Mouse (Mus musculus): Measurements from ENCODE around the gene Rchy1.
A peak's percentile ranks its signal among the peaks of the same experiment; 100 is the strongest.

The Rchy1 gene

DNA sequence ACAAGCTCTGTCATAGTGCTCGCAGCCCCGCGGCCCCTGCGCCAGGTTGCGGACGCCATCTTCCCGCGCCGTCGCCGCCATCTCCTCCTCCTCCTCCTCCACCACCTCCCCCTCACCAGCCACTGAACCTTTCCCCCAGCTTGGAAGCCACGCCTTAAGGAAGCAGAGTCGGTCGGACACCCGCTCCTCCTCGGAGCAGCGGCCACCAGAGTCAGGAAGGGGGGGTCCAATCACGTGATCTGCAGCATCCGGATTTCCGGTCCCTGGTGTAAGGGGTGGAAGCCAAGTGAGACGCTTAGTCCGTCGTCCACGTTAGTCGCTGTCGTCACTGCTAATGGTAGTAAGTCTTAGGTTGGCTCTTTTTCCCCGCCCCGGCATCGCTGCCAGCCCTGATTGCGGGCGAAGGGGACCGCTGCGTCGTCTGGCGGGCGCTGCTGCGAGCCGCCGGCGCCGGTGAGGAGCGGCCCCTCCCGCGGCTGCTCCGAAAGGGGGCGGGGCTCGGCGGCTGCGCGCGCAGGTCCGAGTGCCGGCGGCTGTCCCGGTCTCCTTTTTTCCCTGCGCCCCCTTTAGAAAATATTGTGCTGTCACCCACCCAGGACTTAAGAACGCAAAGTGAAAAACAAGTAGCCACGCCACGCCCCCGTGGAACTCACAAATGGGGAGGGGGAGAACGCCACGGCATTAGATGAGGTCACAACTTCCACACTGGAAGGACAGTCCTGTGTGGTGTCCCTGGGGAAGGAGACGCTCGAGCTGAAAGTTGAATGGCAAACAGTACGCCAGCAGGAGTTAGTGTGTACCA lies at the start of gene Rchy1:
Rchy1 (minus strand) TSS at position 430 of the 802 bp plus-strand sequence.
- peak; percentile 97 for DNase-seq (ENCODE audit: inconsistent ontology term)

DNA sequence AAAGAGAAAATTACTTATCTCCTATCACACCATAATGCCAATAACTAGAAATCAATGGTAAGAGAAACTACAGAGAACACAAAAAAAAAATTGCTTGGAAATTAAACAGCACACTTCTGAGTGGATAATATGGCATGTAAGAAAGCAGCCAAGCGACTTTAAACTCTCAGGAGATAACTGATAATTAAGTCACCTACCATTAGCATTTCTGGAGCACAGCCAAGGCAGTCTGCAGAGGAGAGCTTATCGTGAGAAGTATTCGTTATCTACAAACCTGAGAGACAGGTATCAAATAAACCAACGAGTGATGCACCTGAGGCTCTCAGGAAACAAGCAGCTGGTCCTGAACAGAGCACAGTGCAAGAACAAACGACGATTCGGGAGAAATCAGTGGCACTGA lies 48.9 kb upstream of the Rchy1 start:
- no peak for DNase-seq (ENCODE audit: inconsistent ontology term)

DNA sequence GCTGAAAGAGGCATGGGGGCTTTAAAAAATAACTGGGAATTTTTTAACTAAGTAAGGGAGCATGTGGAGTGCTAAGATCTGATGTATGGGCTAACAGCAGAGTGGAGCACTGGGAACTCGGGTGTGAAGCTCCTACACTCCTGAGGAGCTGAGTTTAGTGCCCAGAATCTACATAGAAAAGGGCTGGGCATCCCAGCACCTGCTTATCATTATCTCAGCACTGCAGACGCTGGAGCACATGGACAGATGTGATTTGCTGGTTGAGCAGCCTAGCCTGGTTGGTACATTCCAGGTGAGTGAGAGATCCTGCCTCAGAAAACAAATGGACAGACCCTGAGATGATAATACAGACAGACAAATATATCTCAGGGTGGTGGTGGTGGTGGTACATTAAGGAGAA lies 47.0 kb upstream of the Rchy1 start:
- no peak for DNase-seq (ENCODE audit: inconsistent ontology term)

DNA sequence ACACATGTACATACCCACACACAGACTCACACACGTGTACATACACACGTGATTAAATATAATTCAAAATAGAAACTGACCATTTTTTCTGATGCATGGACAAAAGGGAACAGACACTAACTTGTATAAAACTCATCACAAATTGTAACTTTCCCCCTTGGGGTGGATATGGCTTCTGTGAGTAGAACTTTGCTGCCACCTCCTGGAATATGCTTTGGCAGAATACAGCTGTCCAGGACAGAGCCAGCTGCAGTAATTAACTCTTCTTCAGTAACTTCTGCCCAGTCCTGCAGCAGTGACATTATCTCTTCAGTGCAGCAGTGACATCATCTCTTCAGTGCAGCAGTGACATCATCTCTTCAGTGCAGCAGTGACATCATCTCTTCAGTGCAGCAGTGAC lies 40.1 kb upstream of the Rchy1 start:
- DNase-seq (ENCODE audit: inconsistent ontology term): no peak

DNA sequence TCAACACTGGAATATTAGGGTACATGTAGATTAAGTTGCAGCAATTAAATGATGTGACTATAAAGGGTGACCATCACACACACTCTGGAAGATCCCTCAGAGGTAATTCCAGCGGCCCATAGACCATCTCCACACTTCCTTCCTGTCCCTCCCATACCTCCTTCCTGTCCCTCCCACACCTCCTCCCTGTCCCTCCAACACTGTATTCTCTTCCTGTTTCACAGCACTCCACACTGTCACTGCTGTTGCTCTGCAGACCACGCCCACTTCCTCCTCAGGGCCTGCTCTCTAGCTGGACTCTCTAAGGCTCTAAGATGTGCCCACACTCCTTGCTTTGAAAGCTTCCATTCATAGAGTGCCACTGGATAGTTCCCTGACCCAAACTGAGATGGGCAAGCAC lies 37.9 kb upstream of the Rchy1 start:
- DNase-seq (ENCODE audit: inconsistent ontology term): no peak

DNA sequence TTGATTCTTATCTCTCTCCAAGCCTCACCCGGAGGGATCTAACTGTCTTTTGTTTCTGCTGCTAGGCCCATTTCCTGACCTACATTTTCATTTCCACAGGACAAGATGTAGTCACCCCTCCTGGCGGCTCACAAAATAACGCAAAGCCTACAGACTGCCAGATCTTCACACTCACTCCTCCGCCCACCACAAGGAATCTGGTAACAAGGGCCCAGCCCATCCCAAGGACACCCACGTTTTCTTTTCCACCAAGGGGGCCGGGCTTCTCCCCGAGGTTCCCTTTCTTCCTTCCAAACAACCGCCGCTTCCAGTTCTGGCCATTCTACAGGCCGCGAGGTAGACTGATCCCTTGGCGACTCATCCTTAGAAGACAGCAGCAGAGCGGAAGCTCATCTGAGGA lies 31.7 kb upstream of the Rchy1 start:
- peak; percentile 68 for DNase-seq (ENCODE audit: inconsistent ontology term)

DNA sequence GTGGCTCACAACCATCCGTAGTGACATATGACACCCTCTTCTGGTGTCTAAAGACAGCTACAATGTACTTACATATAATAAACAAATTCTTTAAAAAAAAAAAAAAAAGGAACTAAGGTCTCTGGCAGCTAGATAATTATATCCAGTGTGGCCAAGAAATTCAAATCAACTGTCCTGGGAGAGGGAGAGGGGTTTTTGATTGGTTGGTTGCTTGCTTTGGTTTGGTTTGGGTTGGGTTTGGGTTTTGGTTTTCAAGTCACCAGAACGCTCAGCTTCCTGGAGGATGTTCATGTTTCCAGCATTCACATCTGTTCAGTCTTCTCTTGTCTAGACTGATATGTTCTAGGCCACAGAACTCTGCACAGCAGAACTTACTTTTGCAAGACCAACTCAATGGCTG lies 30.2 kb upstream of the Rchy1 start:
- DNase-seq (ENCODE audit: inconsistent ontology term): no peak

DNA sequence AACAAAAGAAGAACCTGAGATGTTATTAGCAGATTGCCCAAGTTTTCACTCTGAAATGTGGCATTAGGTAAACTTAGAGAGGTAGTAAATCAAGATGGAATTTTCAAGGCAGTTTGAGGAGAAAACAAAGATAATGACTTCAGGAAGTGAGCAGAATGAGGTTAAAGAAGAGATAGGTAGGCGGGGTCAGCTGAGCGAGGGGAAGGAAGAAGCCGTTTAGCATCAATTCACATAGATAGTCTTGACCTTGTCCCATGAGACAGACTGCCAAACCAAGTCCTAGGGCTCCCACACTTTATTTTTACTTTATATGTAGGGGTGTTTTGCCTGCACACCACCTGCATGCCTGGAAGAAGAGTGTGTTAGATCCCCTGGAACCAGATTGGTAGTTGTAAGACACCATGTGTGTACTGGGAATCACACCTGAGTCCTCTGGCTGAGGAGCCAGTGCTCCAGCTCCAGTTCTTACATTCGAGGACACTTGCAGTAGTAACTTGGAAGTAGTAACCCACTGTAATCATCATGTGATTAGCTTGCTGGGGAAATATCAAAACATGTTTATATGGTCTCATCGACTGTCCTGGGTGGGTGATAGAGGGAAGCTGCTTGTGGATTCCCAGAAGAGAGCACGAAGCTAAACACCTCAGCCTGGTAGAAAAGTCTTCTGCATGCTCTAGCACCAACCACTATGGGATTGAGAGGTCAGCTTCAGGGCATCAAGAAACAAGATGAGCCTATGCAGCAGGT lies 28.5 kb upstream of the Rchy1 start:
- no peak for DNase-seq (ENCODE audit: inconsistent ontology term)

DNA sequence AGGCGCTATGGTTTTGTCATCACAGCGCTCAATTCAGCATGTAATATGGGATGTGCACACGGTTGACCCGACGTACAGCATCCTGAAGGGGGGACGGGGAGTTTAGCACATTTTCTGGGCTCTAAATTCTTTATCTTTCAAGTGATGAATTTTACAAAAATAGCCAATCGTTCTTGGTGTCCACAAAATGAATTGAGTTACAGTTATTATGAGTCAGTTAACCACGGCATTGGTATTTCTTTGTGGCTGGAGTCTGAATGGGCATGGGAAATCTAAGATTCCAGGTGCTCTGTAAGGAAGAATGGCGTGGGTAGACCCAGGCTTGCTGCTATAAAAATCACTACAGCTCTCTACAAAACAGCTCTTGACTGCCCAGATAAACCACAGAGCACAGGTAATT lies 26.4 kb upstream of the Rchy1 start:
- DNase-seq (ENCODE audit: inconsistent ontology term): peak; percentile 84

DNA sequence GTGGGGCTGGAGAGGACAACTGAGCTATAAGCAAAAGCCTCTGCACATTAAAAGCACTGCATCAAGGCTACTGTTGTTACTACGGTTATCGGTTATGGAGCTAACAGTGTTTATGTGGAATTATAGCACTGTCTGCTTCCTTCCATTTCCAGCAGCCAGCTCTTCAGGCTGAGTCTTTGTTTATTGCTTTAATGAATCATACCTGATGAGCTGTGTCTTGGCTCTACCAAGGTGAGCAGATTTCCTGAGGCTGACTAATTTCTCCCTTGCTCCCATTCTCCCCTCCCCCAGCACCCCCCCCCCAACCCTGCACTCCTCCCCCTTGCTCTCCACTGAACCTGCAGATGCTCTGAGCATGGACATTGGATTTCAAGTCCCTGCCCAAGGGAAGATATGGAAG lies 24.9 kb upstream of the Rchy1 start:
- DNase-seq (ENCODE audit: inconsistent ontology term): no peak

DNA sequence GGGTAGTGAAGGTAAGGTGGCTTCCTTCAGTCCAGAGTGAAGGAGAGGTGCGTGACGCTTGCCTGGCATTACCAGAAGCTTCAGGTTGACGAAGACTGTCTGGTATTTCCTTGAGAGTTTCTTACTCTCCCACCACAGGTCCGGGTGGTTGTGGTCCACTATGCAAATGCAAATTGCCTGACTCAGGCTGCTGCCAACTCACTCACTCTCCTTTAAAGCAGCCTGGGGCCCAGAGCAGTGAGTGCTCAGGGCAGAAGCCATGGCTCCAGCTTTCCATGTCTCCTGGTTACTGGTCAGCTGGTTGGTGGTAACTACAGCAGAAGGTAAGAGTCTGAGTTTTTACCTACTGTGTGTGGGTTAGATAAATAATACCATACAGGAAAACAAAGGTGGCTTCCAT lies 24.4 kb upstream of the Rchy1 start, which contains the start of gene Odaph:
Odaph (plus strand) TSS at position 240 of the 400 bp plus-strand sequence.
- DNase-seq (ENCODE audit: inconsistent ontology term): no peak

DNA sequence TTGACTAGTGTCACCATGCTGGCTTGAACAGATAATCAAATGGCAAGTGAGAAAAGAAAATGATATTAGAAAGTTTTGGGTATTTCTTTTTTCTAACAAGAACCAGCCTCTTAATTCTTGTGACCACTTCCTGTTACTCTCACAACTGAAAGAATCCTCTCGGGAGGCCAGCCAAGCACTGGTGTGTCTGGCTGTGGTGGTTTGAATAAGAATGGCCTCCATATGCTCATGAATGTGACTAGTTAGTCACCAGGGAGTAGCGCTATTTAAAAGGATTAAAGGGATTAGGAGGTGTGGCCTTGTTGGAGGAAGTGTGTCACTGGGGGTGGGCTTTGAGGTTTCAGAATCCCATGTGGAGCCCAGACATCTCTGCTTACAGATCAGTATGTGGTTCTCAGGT lies 22.9 kb upstream of the Rchy1 start:
- DNase-seq (ENCODE audit: inconsistent ontology term): peak; percentile 40

DNA sequence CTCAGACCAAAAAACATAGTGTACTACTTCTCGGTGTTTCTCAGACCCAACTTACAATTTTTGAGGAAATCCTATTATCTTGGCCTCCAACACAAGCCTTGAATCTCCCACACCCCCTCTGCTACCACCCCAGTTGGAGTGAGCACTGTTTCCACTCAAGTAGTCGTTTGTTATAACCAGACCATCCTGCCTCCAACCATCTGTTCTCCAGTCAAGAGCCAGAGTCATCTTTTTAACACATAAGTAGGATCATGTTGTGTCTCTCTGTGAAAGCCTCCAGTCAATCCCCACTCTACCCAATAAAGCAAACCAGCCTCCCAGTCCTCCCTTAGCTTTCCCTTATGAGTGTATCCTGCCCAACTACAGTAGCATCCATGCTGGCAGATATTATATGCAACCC lies 20.6 kb upstream of the Rchy1 start:
- no peak for DNase-seq (ENCODE audit: inconsistent ontology term)

DNA sequence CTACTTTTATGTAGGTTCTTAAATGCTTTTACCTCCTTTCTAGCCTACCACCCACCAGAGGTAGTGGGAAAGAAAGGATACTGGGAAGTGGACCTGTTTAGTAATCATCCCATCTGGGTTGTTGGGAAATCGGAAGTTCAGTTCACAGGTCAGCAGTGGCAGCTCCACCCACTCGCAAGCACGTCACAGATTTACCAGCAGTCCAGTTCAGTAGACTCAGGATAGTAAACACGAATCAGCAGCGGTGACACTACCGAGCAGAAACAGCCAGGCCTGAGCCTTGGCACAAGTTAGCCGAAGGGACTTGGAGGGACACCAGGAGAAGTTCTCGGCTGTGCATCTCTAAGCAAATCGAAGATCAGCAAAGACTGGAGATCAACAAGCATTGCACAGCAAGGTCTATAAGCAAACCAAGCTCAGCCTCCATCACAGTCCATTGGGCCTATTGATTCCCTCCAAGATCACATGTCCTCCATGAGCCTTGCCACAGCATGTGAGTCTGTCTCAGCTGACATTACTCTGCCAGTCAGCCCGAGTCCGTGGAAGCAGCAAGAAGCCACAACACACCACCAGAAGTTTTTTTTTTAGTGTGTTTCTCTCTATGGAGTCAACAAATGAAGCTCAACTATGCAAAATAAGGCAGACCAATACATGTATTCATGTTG lies 18.4 kb upstream of the Rchy1 start:
- no peak for DNase-seq (ENCODE audit: inconsistent ontology term)

DNA sequence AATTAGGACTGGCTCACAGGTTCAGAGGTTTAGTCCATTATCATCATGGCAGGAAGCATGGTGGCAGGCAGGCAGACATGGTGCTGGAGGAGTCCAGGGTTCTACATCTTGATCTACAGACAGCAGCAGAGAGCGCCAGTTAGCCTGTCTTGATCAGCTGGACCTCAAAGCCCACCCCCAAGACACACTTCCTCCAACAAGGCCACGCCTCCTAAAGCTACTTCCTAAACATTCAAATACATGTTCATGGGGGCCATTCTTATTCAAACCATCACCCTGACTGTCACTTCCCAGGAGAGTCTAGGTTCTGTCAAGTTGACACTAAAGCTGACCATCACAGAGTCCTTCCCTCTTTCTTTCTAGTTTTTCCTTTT lies 14.5 kb upstream of the Rchy1 start:
- DNase-seq (ENCODE audit: inconsistent ontology term): no peak

DNA sequence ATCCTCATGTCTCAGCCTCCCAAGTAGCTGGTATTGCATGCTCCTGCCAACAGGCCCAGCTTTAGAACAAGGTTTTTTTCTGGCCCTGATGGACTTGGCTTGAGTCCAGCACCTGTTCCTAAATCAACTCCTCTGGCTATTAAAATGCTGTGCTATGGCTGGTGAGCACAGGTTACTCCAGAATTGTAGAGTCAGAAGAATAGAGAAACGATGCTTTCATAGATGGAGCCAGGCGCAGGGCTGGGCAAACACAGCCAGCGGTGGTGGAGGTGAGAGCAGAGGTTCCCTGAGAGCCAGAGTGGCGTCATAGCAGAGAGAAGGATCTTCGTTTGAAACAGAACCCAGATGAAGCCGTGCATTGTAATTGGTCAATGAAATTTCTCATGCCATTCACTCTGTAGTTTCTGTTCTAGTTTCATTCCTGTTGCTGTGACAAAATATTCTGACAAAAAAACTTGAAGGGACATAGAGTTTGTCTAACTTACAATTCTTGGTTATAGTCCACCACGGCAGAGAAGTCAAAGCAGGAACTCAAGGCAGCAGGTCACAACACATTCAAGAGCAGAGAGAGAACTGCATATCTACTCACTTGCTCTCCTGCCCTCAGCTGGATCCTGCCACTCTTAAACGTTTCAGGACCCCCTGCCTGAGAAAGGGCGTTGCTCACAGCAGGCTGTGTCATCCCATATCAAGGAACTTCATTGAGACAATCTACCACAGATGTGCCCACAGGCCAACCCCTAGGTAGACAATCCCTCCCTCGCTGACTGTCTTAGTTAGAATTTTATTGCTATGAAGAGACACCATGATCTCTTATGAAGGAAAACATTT lies 13.9 kb upstream of the Rchy1 start:
- no peak for DNase-seq (ENCODE audit: inconsistent ontology term)

DNA sequence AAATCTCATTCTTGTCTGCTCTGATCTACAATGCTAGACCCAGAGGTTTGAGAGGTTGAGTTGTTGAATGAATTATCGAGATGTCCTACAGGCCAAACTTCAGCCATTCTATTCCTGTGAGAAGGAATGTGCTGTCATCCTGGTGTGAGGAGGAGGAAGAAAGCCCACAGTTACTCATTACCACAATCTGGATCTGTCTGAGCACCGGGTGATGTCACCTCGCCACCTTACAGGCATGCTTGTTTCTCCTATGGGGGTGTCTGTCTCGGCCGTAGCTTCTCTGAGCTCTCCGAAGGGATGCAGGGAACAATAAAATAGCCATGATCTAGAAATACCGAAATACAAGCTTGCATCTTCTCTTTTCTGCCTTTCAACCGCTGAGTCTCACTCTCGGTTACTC lies 12.9 kb upstream of the Rchy1 start:
- no peak for DNase-seq (ENCODE audit: inconsistent ontology term)

DNA sequence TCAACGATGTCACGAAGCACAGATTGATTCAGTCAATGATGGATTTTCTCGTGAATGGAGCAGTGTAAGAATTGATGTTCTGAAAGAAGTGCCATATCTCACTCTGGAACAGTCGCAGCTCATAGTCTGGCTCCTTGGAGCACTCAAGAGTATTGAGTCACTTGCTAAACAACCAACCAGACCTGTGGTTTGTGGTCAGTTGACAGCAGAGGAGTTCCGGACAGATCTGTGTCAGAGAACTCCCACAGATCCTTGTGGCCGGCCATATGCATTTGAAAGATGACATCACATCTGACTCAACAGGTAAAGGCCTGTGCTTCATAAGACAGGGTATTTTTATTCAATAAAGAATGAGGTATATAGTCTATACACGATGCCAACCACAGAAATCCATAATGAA lies 11.1 kb upstream of the Rchy1 start:
- no peak for DNase-seq (ENCODE audit: inconsistent ontology term)

DNA sequence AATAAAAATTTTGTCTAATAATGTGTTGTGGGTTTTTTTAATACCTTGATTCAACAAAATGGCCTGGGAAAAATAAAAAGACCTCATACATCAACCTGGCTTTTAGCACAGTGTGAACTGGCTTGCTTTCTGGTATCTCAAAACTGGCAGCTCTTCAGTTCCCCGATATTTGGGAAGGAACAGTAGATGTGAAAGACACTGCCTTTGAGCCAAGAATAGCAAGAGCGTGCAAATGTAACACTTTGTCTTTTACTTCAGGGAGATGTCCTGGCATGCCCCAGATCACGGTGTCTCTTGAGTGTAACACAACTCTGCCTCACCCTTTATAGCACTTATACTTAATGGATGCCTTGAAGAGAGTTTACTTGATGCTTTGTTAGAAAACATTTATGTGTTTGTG lies 9.2 kb upstream of the Rchy1 start:
- no peak for DNase-seq (ENCODE audit: inconsistent ontology term)

DNA sequence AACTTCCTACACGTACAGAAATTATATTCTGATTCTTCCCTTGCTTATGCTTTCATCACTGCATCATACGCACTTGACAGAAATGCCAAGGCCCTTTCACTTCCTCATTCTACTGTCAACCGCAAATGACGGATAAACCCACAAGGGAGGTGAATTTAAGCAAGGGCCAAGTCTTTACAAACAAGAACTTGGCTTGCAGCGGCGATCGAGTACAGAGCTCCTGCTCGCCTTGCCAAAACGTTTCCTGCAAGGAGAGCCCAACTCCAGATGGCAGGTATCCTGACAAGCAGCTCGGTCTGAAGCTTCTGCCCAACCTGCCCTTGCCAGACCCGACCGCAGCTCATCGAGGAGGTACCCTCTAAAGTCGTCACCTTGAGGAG lies 619 bp downstream of the Rchy1 start:
- DNase-seq (ENCODE audit: inconsistent ontology term): peak; percentile 81

DNA sequence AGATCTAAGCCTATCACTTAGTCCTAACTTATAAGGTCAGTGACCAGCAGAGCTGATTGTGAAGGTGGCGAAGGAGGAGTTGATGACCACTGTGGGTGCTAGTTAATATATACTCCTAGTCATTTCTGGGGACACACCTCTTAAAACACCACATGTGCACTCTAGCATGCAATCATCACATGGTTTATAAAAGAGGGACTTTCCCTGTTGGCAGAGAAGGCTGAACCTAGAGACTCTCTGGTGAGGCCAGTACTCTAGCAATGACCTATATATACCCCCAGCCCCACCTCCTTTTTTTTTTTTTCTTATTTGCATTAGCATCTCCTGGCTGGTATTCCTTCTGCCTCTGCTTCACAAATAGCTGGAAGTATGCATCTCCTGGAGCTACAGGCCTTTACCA lies 1.5 kb downstream of the Rchy1 start:
- DNase-seq (ENCODE audit: inconsistent ontology term): peak; percentile 40
